Mouse (Mus musculus): ENCODE measurements at regions not wholly inside any gene's neighbourhood (a gene's known extent, or its start where the extent isn't known, plus 50 kb on each side); places are given as distances from the start of the nearest gene placed in this dataset.

GRCm38 (mm10) chr2:128353457-128353856 lies 227.6 kb downstream of the Bcl2l11 start:
- H3K27ac ChIP-seq (ENCODE audit: insufficient read depth, low read depth, low read length), result no peak overlapping the region
- H3K4me3 ChIP-seq (ENCODE audit: low read depth, low read length), result no peak overlapping the region
- H3K27me3 ChIP-seq (ENCODE audit: control insufficient read depth, insufficient read depth, low read length), result no peaks in the 10 kb centered on the region
- H3K4me1 ChIP-seq (ENCODE audit: control insufficient read depth, insufficient read depth, insufficient read length, low read length), result no peaks in the 10 kb centered on the region
- no peak for TF ChIP-seq POLR2A (IDR thresholded peaks at IDR 0.05; ENCODE audit: low read depth, low read length)
- no peak for TF ChIP-seq CTCF (IDR thresholded peaks at IDR 0.05; ENCODE audit: extremely low read depth, insufficient read length, insufficient replicate concordance, low read depth, low read length)
- H3K36me3 ChIP-seq (ENCODE audit: control insufficient read depth, insufficient read depth, low read length), result no peaks in the 10 kb centered on the region
- WGBS, result 78% methylated on average over 3 of the region's 3 CpGs

GRCm38 (mm10) chr2:128356326-128356725 lies 230.5 kb downstream of the Bcl2l11 start:
- Histone ChIP-seq H3K36me3 (ENCODE audit: control insufficient read depth, insufficient read depth, low read length) (no peaks in the 10 kb centered on the region), H3K27ac (ENCODE audit: insufficient read depth, low read depth, low read length) (no peak overlapping the region), H3K27me3 (ENCODE audit: control insufficient read depth, insufficient read depth, low read length) (no peaks in the 10 kb centered on the region), H3K4me1 (ENCODE audit: control insufficient read depth, insufficient read depth, insufficient read length, low read length) (peaks cover 13% of the 10 kb centered on the region; the same call in 1 of the 2 replicates), H3K4me3 (ENCODE audit: low read depth, low read length) (no peak overlapping the region)
- WGBS, result 88% methylated on average over 4 of the region's 4 CpGs
- TF ChIP-seq CTCF (IDR thresholded peaks at IDR 0.05; ENCODE audit: extremely low read depth, insufficient read length, insufficient replicate concordance, low read depth, low read length) (no peak), POLR2A (IDR thresholded peaks at IDR 0.05; ENCODE audit: low read depth, low read length) (no peak)

- H3K4me1 ChIP-seq (ENCODE audit: control insufficient read depth, insufficient read depth, insufficient read length, low read length), result peaks cover 18% of the 10 kb centered on the region; the same call in 1 of the 2 replicates
- no peaks in the 10 kb centered on the region for H3K36me3 ChIP-seq (ENCODE audit: control insufficient read depth, insufficient read depth, low read length)
- TF ChIP-seq CTCF (IDR thresholded peaks at IDR 0.05; ENCODE audit: extremely low read depth, insufficient read length, insufficient replicate concordance, low read depth, low read length) (no peak), POLR2A (IDR thresholded peaks at IDR 0.05; ENCODE audit: low read depth, low read length) (no peak)
- no peak overlapping the region for H3K4me3 ChIP-seq (ENCODE audit: low read depth, low read length)
- peak overlapping the region; percentile 54; the same call in 1 of the 2 replicates for H3K27ac ChIP-seq (ENCODE audit: insufficient read depth, low read depth, low read length)
- 30% methylated on average over 4 of the region's 4 CpGs for whole genome bisulfite sequencing
- H3K27me3 ChIP-seq (ENCODE audit: control insufficient read depth, insufficient read depth, low read length), result no peaks in the 10 kb centered on the region
Measured at GRCm38 (mm10) chr2:128359106-128359505, 231.9 kb upstream of the Spdye4c start.

GRCm38 (mm10) chr2:128360517-128360916 lies 230.5 kb upstream of the Spdye4c start:
- H3K36me3 ChIP-seq (ENCODE audit: control insufficient read depth, insufficient read depth, low read length), result no peaks in the 10 kb centered on the region
- 84% methylated on average over 5 of the region's 5 CpGs for WGBS
- TF ChIP-seq CTCF (IDR thresholded peaks at IDR 0.05; ENCODE audit: extremely low read depth, insufficient read length, insufficient replicate concordance, low read depth, low read length), result no peak
- no peak for TF ChIP-seq POLR2A (IDR thresholded peaks at IDR 0.05; ENCODE audit: low read depth, low read length)

GRCm38 (mm10) chr2:128361436-128361835 lies 229.6 kb upstream of the Spdye4c start:
- peaks cover 21% of the 10 kb centered on the region; the same call in 1 of the 2 replicates for H3K4me1 ChIP-seq (ENCODE audit: control insufficient read depth, insufficient read depth, insufficient read length, low read length)
- H3K36me3 ChIP-seq (ENCODE audit: control insufficient read depth, insufficient read depth, low read length), result no peaks in the 10 kb centered on the region
- no peak overlapping the region for H3K27ac ChIP-seq (ENCODE audit: insufficient read depth, low read depth, low read length)
- no peaks in the 10 kb centered on the region for H3K27me3 ChIP-seq (ENCODE audit: control insufficient read depth, insufficient read depth, low read length)
- TF ChIP-seq CTCF (IDR thresholded peaks at IDR 0.05; ENCODE audit: extremely low read depth, insufficient read length, insufficient replicate concordance, low read depth, low read length) (no peak), POLR2A (IDR thresholded peaks at IDR 0.05; ENCODE audit: low read depth, low read length) (no peak)
- H3K4me3 ChIP-seq (ENCODE audit: low read depth, low read length), result no peak overlapping the region
- 83% methylated on average over 1 of the region's 1 CpGs for WGBS

More at GRCm38 (mm10) chr2:128360517-128360916, 230.5 kb upstream of the Spdye4c start:
- no peaks in the 10 kb centered on the region for H3K27me3 ChIP-seq (ENCODE audit: control insufficient read depth, insufficient read depth, low read length)
- H3K27ac ChIP-seq (ENCODE audit: insufficient read depth, low read depth, low read length), result no peak overlapping the region
- no peak overlapping the region for H3K4me3 ChIP-seq (ENCODE audit: low read depth, low read length)
- H3K4me1 ChIP-seq (ENCODE audit: control insufficient read depth, insufficient read depth, insufficient read length, low read length), result peaks cover 21% of the 10 kb centered on the region; the same call in 1 of the 2 replicates

GRCm38 (mm10) chr2:128364161-128364560 lies 226.8 kb upstream of the Spdye4c start:
- WGBS, result 10% methylated on average over 14 of the region's 14 CpGs
- Histone ChIP-seq H3K4me3 (ENCODE audit: low read depth, low read length) (peak overlapping the region; percentile 5; the same call in 1 of the 2 replicates), H3K27ac (ENCODE audit: insufficient read depth, low read depth, low read length) (no peak overlapping the region), H3K4me1 (ENCODE audit: control insufficient read depth, insufficient read depth, insufficient read length, low read length) (peaks cover 19% of the 10 kb centered on the region; the same call in 1 of the 2 replicates), H3K36me3 (ENCODE audit: control insufficient read depth, insufficient read depth, low read length) (no peaks in the 10 kb centered on the region), H3K27me3 (ENCODE audit: control insufficient read depth, insufficient read depth, low read length) (no peaks in the 10 kb centered on the region)
- TF ChIP-seq POLR2A (IDR thresholded peaks at IDR 0.05; ENCODE audit: low read depth, low read length) (no peak), CTCF (IDR thresholded peaks at IDR 0.05; ENCODE audit: extremely low read depth, insufficient read length, insufficient replicate concordance, low read depth, low read length) (no peak)

GRCm38 (mm10) chr2:128365004-128365403 lies 226.0 kb upstream of the Spdye4c start:
- 50% methylated on average over 3 of the region's 3 CpGs for WGBS
- TF ChIP-seq POLR2A (IDR thresholded peaks at IDR 0.05; ENCODE audit: low read depth, low read length) (no peak), CTCF (IDR thresholded peaks at IDR 0.05; ENCODE audit: extremely low read depth, insufficient read length, insufficient replicate concordance, low read depth, low read length) (no peak)
- H3K4me1 ChIP-seq (ENCODE audit: control insufficient read depth, insufficient read depth, insufficient read length, low read length), result peaks cover 10% of the 10 kb centered on the region; the same call in 1 of the 2 replicates
- H3K4me3 ChIP-seq (ENCODE audit: low read depth, low read length), result no peak overlapping the region
- no peaks in the 10 kb centered on the region for H3K27me3 ChIP-seq (ENCODE audit: control insufficient read depth, insufficient read depth, low read length)
- no peaks in the 10 kb centered on the region for H3K36me3 ChIP-seq (ENCODE audit: control insufficient read depth, insufficient read depth, low read length)
- no peak overlapping the region for H3K27ac ChIP-seq (ENCODE audit: insufficient read depth, low read depth, low read length)

Data from small intestine, adult 2 months (tissue).